Mouse (Mus musculus) heart, adult 2 months (tissue): ENCODE measurements around the gene Idh1. TPM values are rescaled to one million over a fixed set of nuclear protein-coding genes. Genes with fewer than 3 reads are reported as not detected.

ENCODE experiments used
- DNase-seq, 2 experiments: peaks; one replicate each; pipeline ENCODE4 v3.0.0; 2021
- H3K27ac ChIP-seq: fragments of 200-600 bp; 2 replicates; pipeline ENCODE4 v1.8.1; 2022
- H3K27me3 ChIP-seq: fragments of 200-500 bp; 2 replicates; pipeline ENCODE4 v1.6.1; 2012; ENCODE audit warnings: mild to moderate bottlenecking, low read length, inconsistent platforms, mixed read lengths; ENCODE audit not compliant: control insufficient read depth, insufficient read depth
- H3K36me3 ChIP-seq: fragments of 200-500 bp; 2 replicates; pipeline ENCODE4 v1.6.1; 2012; ENCODE audit warnings: low read length, inconsistent platforms; ENCODE audit not compliant: control insufficient read depth, insufficient read depth
- H3K4me1 ChIP-seq: fragments of 200-500 bp; 2 replicates; pipeline ENCODE4 v1.6.1; 2011; ENCODE audit warnings: low read length; ENCODE audit not compliant: control insufficient read depth, insufficient read depth
- H3K4me3 ChIP-seq: fragments of 200-600 bp; 2 replicates; pipeline ENCODE4 v1.8.1; 2022
- H3K79me2 ChIP-seq: fragments of 200-500 bp; replicated peaks from 2 replicates; pipeline ENCODE4 v1.6.1; 2012; ENCODE audit warnings: mild to moderate bottlenecking, inconsistent platforms, low read length, moderate library complexity, mixed read lengths; ENCODE audit not compliant: control insufficient read depth, insufficient read depth
- H3K9ac ChIP-seq: fragments of 200-500 bp; 2 replicates; pipeline ENCODE4 v1.6.1; 2012; ENCODE audit warnings: low read depth, mild to moderate bottlenecking, control low read depth, inconsistent platforms, low read length, mixed read lengths
- CTCF ChIP-seq: fragments of 200-600 bp; IDR thresholded peaks from 2 replicates; pipeline ENCODE4 v1.8.1; 2022; ENCODE audit warnings: antibody characterized with exemption, mild to moderate bottlenecking, moderate library complexity
- EP300 ChIP-seq: fragments of 200-500 bp; IDR thresholded peaks from 2 replicates; pipeline ENCODE4 v1.6.1; 2011; ENCODE audit warnings: low read depth, low read length, control low read depth; ENCODE audit not compliant: insufficient read depth
- POLR2A ChIP-seq: fragments of 200-500 bp; IDR thresholded peaks from 2 replicates; pipeline ENCODE4 v1.6.1; 2011; ENCODE audit warnings: mild to moderate bottlenecking, low read depth, low read length, control low read depth; ENCODE audit not compliant: insufficient read depth
- WGBS: fragments of 180-500 bp; shearing (Covaris S2); methylation state at CpG from one replicate; pipeline ENCODE4 v1.1.7; 2018; 5-methylcytosine and 5-hydroxymethylcytosine counted together
- intact Hi-C: fragments of 180-260 bp; cut with DNase I; formaldehyde crosslinking; loops from one replicate; pipeline ENCODE4 v1.15.1; 2025
- polyA plus RNA-seq: library from polyadenylated mRNA; depleted of rRNA; stranded (reverse); fragments of >200 nt; gene quantifications from 2 replicates; pipeline ENCODE4 v1.2.3, GENCODE M21; 2012
- total RNA-seq, 2 experiments: library from RNA; stranded (reverse); gene quantifications; 2 replicates each; pipeline ENCODE4 v1.2.3; 2021

Idh1 gene
- total and polyA plus RNA-seq, 3 experiments: 22.1 to 88.9 (median 57.8) TPM

GRCm38 (mm10) chr1:65144783-65145182 lies 41.5 kb downstream of the Idh1 start:
- Histone ChIP-seq H3K4me3 (no peak overlapping the region), H3K27ac (no peak overlapping the region), H3K27me3 (no peaks in the 10 kb centered on the region), H3K4me1 (no peaks in the 10 kb centered on the region), H3K79me2 (no peaks in the 10 kb centered on the region), H3K36me3 (no peaks in the 10 kb centered on the region), H3K9ac (no peak overlapping the region)
- DNase-seq: no peak
- WGBS: 90% methylated on average over 2 of the region's 2 CpGs
- intact Hi-C loops: no loop called here
- TF ChIP-seq POLR2A (no peak), EP300 (no peak), CTCF (no peak)

- Histone ChIP-seq H3K27me3 (no peaks in the 10 kb centered on the region), H3K27ac (no peak overlapping the region), H3K9ac (no peak overlapping the region), H3K4me3 (no peak overlapping the region), H3K4me1 (no peaks in the 10 kb centered on the region), H3K36me3 (no peaks in the 10 kb centered on the region), H3K79me2 (no peaks in the 10 kb centered on the region)
- DNase-seq: no peak
- 79% methylated on average over 6 of the region's 6 CpGs for WGBS
- TF ChIP-seq POLR2A (no peak), CTCF (no peak), EP300 (no peak)
- intact Hi-C loops: no loop called here
Observed at GRCm38 (mm10) chr1:65137560-65137959, 48.7 kb downstream of the Idh1 start.

- no peaks in the 10 kb centered on the region for H3K36me3 ChIP-seq
- DNase-seq: no peak
- intact Hi-C loops: no loop called here
- no peak for TF ChIP-seq POLR2A
- TF ChIP-seq CTCF: no peak
- H3K4me3 ChIP-seq: no peak overlapping the region
- H3K4me1 ChIP-seq: no peaks in the 10 kb centered on the region
- H3K79me2 ChIP-seq: no peaks in the 10 kb centered on the region
- 74% methylated on average over 1 of the region's 1 CpGs for WGBS
- H3K27ac ChIP-seq: no peak overlapping the region
- no peaks in the 10 kb centered on the region for H3K27me3 ChIP-seq
- no peak overlapping the region for H3K9ac ChIP-seq
Observed at GRCm38 (mm10) chr1:65132833-65133232, 53.5 kb downstream of the Idh1 start.

GRCm38 (mm10) chr1:65131671-65132070 lies 54.6 kb downstream of the Idh1 start:
- WGBS: 87% methylated on average over 1 of the region's 1 CpGs
- DNase-seq: no peak

GRCm38 (mm10) chr1:65130226-65130625 lies 56.1 kb downstream of the Idh1 start:
- DNase-seq: no peak
- TF ChIP-seq EP300: no peak
- H3K36me3 ChIP-seq: no peaks in the 10 kb centered on the region
- H3K9ac ChIP-seq: no peak overlapping the region
- no peaks in the 10 kb centered on the region for H3K79me2 ChIP-seq
- 65% methylated on average over 3 of the region's 3 CpGs for WGBS
- no peak overlapping the region for H3K27ac ChIP-seq
- intact Hi-C loops: no loop called here
- no peaks in the 10 kb centered on the region for H3K27me3 ChIP-seq
- H3K4me3 ChIP-seq: no peak overlapping the region
- H3K4me1 ChIP-seq: no peaks in the 10 kb centered on the region

More at GRCm38 (mm10) chr1:65131671-65132070, 54.6 kb downstream of the Idh1 start:
- intact Hi-C loops: no loop called here
- H3K79me2 ChIP-seq: no peaks in the 10 kb centered on the region
- no peak for TF ChIP-seq POLR2A
- TF ChIP-seq CTCF: no peak
- no peak for TF ChIP-seq EP300
- no peak overlapping the region for H3K4me3 ChIP-seq
- no peaks in the 10 kb centered on the region for H3K27me3 ChIP-seq
- H3K9ac ChIP-seq: no peak overlapping the region
- no peaks in the 10 kb centered on the region for H3K4me1 ChIP-seq
- no peak overlapping the region for H3K27ac ChIP-seq
- no peaks in the 10 kb centered on the region for H3K36me3 ChIP-seq

GRCm38 (mm10) chr1:65129634-65130180 lies 56.6 kb downstream of the Idh1 start:
- no peak overlapping the region for H3K27ac ChIP-seq
- 68% methylated on average over 3 of the region's 3 CpGs for whole genome bisulfite sequencing

More at GRCm38 (mm10) chr1:65129634-65130180, 56.6 kb downstream of the Idh1 start:
- TF ChIP-seq CTCF: no peak
- no peak for TF ChIP-seq EP300
- no peak for TF ChIP-seq POLR2A
- Histone ChIP-seq H3K4me1 (no peaks in the 10 kb centered on the region), H3K79me2 (no peaks in the 10 kb centered on the region), H3K4me3 (no peak overlapping the region), H3K36me3 (no peaks in the 10 kb centered on the region), H3K9ac (no peak overlapping the region), H3K27me3 (no peaks in the 10 kb centered on the region)
- no peak for DNase-seq
- intact Hi-C loops: no loop called here
